Mouse (Mus musculus) limb, embryonic 10.5 days (tissue): ENCODE results near the gene Cep83. TPM values are rescaled to one million over a fixed set of nuclear protein-coding genes. Genes with fewer than 3 reads are reported as not detected.
"Not testable (repeated sequence)": the region's sequence is repeated elsewhere in the genome, so short reads cannot be mapped to it uniquely, and the experiment has no call there.

Experiments
- DNase-seq: peaks from one replicate; pipeline ENCODE4 v3.0.0-alpha.2; 2017; ENCODE audit warnings: low spot score
- H3K27ac ChIP-seq: fragments of 300-500 bp; sonication (generic); 2 replicates; pipeline ENCODE4 v1.5.1; 2016; ENCODE audit warnings: mild to moderate bottlenecking
- H3K27me3 ChIP-seq: fragments of 300-500 bp; sonication (generic); 2 replicates; pipeline ENCODE4 v1.6.1; 2016; ENCODE audit warnings: low read depth, mild to moderate bottlenecking; ENCODE audit not compliant: poor library complexity, severe bottlenecking
- H3K36me3 ChIP-seq: fragments of 300-500 bp; sonication (generic); 2 replicates; pipeline ENCODE4 v1.6.1; 2016; ENCODE audit warnings: mild to moderate bottlenecking, moderate library complexity
- H3K4me1 ChIP-seq: fragments of 300-500 bp; sonication (generic); 2 replicates; pipeline ENCODE4 v1.6.1; 2016
- H3K4me3 ChIP-seq: fragments of 300-500 bp; sonication (generic); 2 replicates; pipeline ENCODE4 v1.5.1; 2016; ENCODE audit warnings: mild to moderate bottlenecking, moderate library complexity
- H3K9me3 ChIP-seq: fragments of 300-500 bp; sonication (generic); replicated peaks from 2 replicates; pipeline ENCODE4 v1.6.1; 2016; ENCODE audit warnings: mild to moderate bottlenecking
- WGBS: fragments of 180-500 bp; shearing (Covaris S2); methylation state at CpG from one replicate; pipeline ENCODE4 v1.1.7; 2016; 5-methylcytosine and 5-hydroxymethylcytosine counted together
- polyA plus RNA-seq: library from polyadenylated mRNA; unstranded; fragments of >200 nt; fragmentation: Nextera tagmentation; extraction: Ambion mirVana; gene quantifications from 2 replicates; pipeline ENCODE4 v1.2.1, GENCODE M21; 2016

Gene Cep83
- polyA plus RNA-seq, 1 experiment from 2014 or later = 17.5 TPM

GRCm38 (mm10) chr10:94710320-94710695 lies 21.9 kb downstream of the Cep83 start:
- Histone ChIP-seq H3K4me1 (no peaks in the 10 kb centered on the region), H3K27me3 (no peaks in the 10 kb centered on the region), H3K4me3 (no peak overlapping the region), H3K9me3 (no peaks in the 10 kb centered on the region), H3K36me3 (peaks cover 5% of the 10 kb centered on the region; the same call in 1 of the 2 replicates), H3K27ac (no peak overlapping the region)
- no peak for DNase-seq
- 96% methylated on average over 2 of the region's 2 CpGs for WGBS

- H3K27me3 ChIP-seq = no peaks in the 10 kb centered on the region
- H3K36me3 ChIP-seq = peaks cover 17% of the 10 kb centered on the region
- no peak for DNase-seq
- no peak overlapping the region for H3K4me3 ChIP-seq
- 93% methylated on average over 6 of the region's 6 CpGs for WGBS
- H3K27ac ChIP-seq = no peak overlapping the region
- H3K4me1 ChIP-seq = no peaks in the 10 kb centered on the region
- no peaks in the 10 kb centered on the region for H3K9me3 ChIP-seq
Observed at GRCm38 (mm10) chr10:94720300-94720699, 31.8 kb downstream of the Cep83 start.

- DNase-seq, H3K9me3 ChIP-seq, H3K4me3 ChIP-seq, H3K27me3 ChIP-seq, H3K27ac ChIP-seq, H3K4me1 ChIP-seq: not testable (repeated sequence)
- WGBS = 92% methylated on average over 2 of the region's 2 CpGs
- H3K36me3 ChIP-seq = peaks cover 15% of the 10 kb centered on the region
Observed at GRCm38 (mm10) chr10:94728053-94728452, 39.6 kb downstream of the Cep83 start.

GRCm38 (mm10) chr10:94730445-94730844 lies 42.0 kb downstream of the Cep83 start:
- WGBS = 96% methylated on average over 3 of the region's 3 CpGs
- H3K36me3 ChIP-seq = peaks cover 12% of the 10 kb centered on the region
- DNase-seq = no peak
- no peaks in the 10 kb centered on the region for H3K27me3 ChIP-seq
- H3K4me3 ChIP-seq = no peak overlapping the region
- H3K4me1 ChIP-seq = no peaks in the 10 kb centered on the region
- H3K27ac ChIP-seq = no peak overlapping the region
- H3K9me3 ChIP-seq = no peaks in the 10 kb centered on the region

GRCm38 (mm10) chr10:94734829-94735228 lies 46.4 kb downstream of the Cep83 start:
- H3K9me3 ChIP-seq = no peaks in the 10 kb centered on the region
- no peaks in the 10 kb centered on the region for H3K4me1 ChIP-seq
- H3K36me3 ChIP-seq = no peaks in the 10 kb centered on the region; the same call in 1 of the 2 replicates
- H3K4me3 ChIP-seq = no peak overlapping the region
- 95% methylated on average over 3 of the region's 3 CpGs for WGBS
- no peaks in the 10 kb centered on the region for H3K27me3 ChIP-seq
- no peak for DNase-seq
- H3K27ac ChIP-seq = no peak overlapping the region

GRCm38 (mm10) chr10:94740221-94740620 lies 51.8 kb downstream of the Cep83 start:
- peaks cover 4% of the 10 kb centered on the region for H3K36me3 ChIP-seq
- WGBS = 75% methylated on average over 2 of the region's 2 CpGs
- no peak overlapping the region for H3K27ac ChIP-seq
- H3K9me3 ChIP-seq = no peaks in the 10 kb centered on the region
- no peaks in the 10 kb centered on the region for H3K27me3 ChIP-seq
- H3K4me1 ChIP-seq = no peaks in the 10 kb centered on the region
- DNase-seq = no peak
- H3K4me3 ChIP-seq = no peak overlapping the region

- no peak for DNase-seq
- Histone ChIP-seq H3K27ac (no peak overlapping the region), H3K36me3 (peaks cover 4% of the 10 kb centered on the region), H3K4me1 (no peaks in the 10 kb centered on the region), H3K9me3 (no peaks in the 10 kb centered on the region), H3K27me3 (no peaks in the 10 kb centered on the region), H3K4me3 (no peak overlapping the region)
- 95% methylated on average over 3 of the region's 3 CpGs for WGBS
Observed at GRCm38 (mm10) chr10:94741459-94741858, 53.0 kb downstream of the Cep83 start.

- no peak overlapping the region for H3K27ac ChIP-seq
- no peaks in the 10 kb centered on the region for H3K27me3 ChIP-seq
- H3K9me3 ChIP-seq = no peaks in the 10 kb centered on the region
- H3K36me3 ChIP-seq = peaks cover 19% of the 10 kb centered on the region
- DNase-seq = no peak
- no peaks in the 10 kb centered on the region for H3K4me1 ChIP-seq
- 90% methylated on average over 2 of the region's 2 CpGs for WGBS
- no peak overlapping the region for H3K4me3 ChIP-seq
Observed at GRCm38 (mm10) chr10:94747011-94747410, 58.6 kb downstream of the Cep83 start.

- WGBS = 86% methylated on average over 3 of the region's 3 CpGs
- peaks cover 5% of the 10 kb centered on the region; the same call in 1 of the 2 replicates for H3K36me3 ChIP-seq
- DNase-seq = no peak
- H3K9me3 ChIP-seq = no peaks in the 10 kb centered on the region
- no peaks in the 10 kb centered on the region for H3K27me3 ChIP-seq
- H3K4me3 ChIP-seq = no peak overlapping the region
- H3K27ac ChIP-seq = no peak overlapping the region
- no peaks in the 10 kb centered on the region for H3K4me1 ChIP-seq
Observed at GRCm38 (mm10) chr10:94771496-94771895, 83.0 kb downstream of the Cep83 start.

GRCm38 (mm10) chr10:94777576-94777975 lies 89.1 kb downstream of the Cep83 start:
- H3K4me3 ChIP-seq = no peak overlapping the region
- no peak for DNase-seq
- H3K4me1 ChIP-seq = no peaks in the 10 kb centered on the region
- H3K9me3 ChIP-seq = no peaks in the 10 kb centered on the region
- peaks cover 12% of the 10 kb centered on the region; the same call in 1 of the 2 replicates for H3K36me3 ChIP-seq
- no peak overlapping the region for H3K27ac ChIP-seq
- WGBS = 95% methylated on average over 3 of the region's 3 CpGs
- H3K27me3 ChIP-seq = no peaks in the 10 kb centered on the region

GRCm38 (mm10) chr10:94779319-94779718 lies 90.9 kb downstream of the Cep83 start:
- no peak overlapping the region for H3K4me3 ChIP-seq
- peaks cover 12% of the 10 kb centered on the region; the same call in 1 of the 2 replicates for H3K36me3 ChIP-seq
- H3K4me1 ChIP-seq = no peaks in the 10 kb centered on the region
- DNase-seq = no peak
- no peaks in the 10 kb centered on the region for H3K9me3 ChIP-seq
- 97% methylated on average over 4 of the region's 4 CpGs for WGBS
- H3K27ac ChIP-seq = no peak overlapping the region
- H3K27me3 ChIP-seq = no peaks in the 10 kb centered on the region

GRCm38 (mm10) chr10:94780618-94781262 lies 92.3 kb downstream of the Cep83 start:
- peaks cover 12% of the 10 kb centered on the region; the same call in 1 of the 2 replicates for H3K36me3 ChIP-seq
- no peaks in the 10 kb centered on the region for H3K4me1 ChIP-seq
- DNase-seq = no peak
- 90% methylated on average over 3 of the region's 3 CpGs for WGBS
- H3K27ac ChIP-seq = no peak overlapping the region
- no peak overlapping the region for H3K4me3 ChIP-seq
- H3K27me3 ChIP-seq = no peaks in the 10 kb centered on the region
- no peaks in the 10 kb centered on the region for H3K9me3 ChIP-seq

- Histone ChIP-seq H3K4me1 (no peaks in the 10 kb centered on the region), H3K9me3 (no peaks in the 10 kb centered on the region), H3K27me3 (no peaks in the 10 kb centered on the region), H3K27ac (no peak overlapping the region), H3K4me3 (no peak overlapping the region), H3K36me3 (peaks cover 28% of the 10 kb centered on the region)
- WGBS = 86% methylated on average over 3 of the region's 3 CpGs
- no peak for DNase-seq
Observed at GRCm38 (mm10) chr10:94789205-94789604, 100.8 kb downstream of the Cep83 start.

GRCm38 (mm10) chr10:94793914-94794313 lies 105.5 kb downstream of the Cep83 start:
- Histone ChIP-seq H3K9me3 (no peaks in the 10 kb centered on the region), H3K4me3 (no peak overlapping the region), H3K27me3 (no peaks in the 10 kb centered on the region), H3K4me1 (no peaks in the 10 kb centered on the region), H3K27ac (no peak overlapping the region), H3K36me3 (peaks cover 22% of the 10 kb centered on the region)
- DNase-seq = no peak
- WGBS = 93% methylated on average over 3 of the region's 3 CpGs
